Mouse (Mus musculus) A20 (cell line): Measurements from ENCODE around the gene Pidd1.
"Not testable (repeated sequence)": the region's sequence is repeated elsewhere in the genome, so short reads cannot be mapped to it uniquely, and the experiment has no call there.

Experiments used
- DNase-seq: peaks from one replicate; pipeline ENCODE4 v3.0.0-alpha.2; 2011; ENCODE audit warnings: low read depth, low spot score

The Pidd1 gene

GRCm38 (mm10) chr7:141458661-141459060, 14.8 kb upstream of the Pidd1 start:
- DNase-seq: no peak

DNA sequence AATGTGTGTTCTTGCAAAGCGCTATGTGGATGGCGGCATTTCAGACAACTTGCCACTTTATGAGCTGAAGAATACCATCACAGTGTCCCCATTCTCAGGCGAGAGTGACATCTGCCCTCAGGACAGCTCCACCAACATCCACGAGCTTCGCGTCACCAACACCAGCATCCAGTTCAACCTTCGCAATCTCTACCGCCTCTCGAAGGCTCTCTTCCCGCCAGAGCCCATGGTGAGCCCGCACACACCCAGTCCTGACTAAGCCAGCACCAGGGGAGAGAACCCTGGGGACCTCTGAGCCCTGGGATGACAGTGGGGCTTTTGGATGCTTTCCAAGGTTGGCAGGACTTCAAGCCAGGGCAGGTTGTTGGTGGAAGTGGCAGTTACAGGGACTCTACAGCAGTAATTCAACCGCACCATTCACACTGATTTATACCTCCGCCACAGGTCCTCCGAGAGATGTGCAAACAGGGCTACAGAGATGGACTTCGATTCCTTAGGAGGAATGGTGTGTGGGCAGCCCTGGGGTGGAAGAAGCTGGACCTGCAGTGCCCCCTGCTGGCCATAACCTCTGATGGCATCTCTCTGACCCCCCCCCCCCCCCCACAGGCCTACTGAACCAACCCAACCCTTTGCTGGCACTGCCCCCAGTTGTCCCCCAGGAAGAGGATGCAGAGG, 14.3 kb upstream of the Pidd1 start:
- DNase-seq: peak; percentile 60

GRCm38 (mm10) chr7:141457236-141457635, 13.4 kb upstream of the Pidd1 start:
- DNase-seq: no peak

GRCm38 (mm10) chr7:141456739-141457138, 12.9 kb upstream of the Pidd1 start:
- DNase-seq: no peak

DNA sequence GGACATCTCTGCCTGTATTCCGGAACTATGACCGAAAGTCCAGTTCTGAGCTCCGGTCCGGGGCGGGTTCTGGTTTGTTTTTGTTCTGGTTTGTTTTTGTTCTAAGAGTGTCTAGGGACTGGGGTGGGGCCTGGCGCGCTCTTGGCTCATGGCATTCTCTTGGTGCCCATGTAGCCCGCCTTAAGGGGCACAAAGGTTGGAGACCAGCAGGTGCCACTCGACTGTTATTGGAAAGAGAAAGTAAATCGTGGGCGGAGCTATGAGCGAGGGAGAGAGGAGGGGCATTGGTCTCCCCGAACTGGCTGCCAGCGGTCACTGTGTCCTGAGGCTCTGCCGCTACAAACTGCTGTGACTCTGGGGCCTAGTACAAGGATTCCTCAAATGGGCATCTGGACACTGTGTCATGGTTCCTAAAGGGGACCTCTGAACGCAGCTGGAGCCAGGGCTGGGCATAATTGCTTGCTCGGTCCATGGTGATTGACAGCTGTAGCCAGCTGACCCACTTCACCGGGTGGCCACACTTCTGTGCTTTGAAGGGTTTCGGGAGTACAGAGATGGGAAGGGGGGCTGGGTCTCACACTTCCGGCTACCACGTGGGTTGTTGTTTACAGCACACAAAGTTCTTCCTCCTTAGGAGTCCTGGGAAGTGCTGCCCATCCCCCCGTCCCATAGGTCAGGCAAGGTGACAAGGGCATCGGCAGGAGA, 11.9 kb upstream of the Pidd1 start:
- DNase-seq: peak; percentile 82

GRCm38 (mm10) chr7:141454967-141455551, 11.2 kb upstream of the Pidd1 start, which contains the start of gene Pnpla2:
Pnpla2 (plus strand) TSS chr7:141455198.
- peak; percentile 98 for DNase-seq

- DNase-seq: no peak
Observed at GRCm38 (mm10) chr7:141453636-141454035, 9.8 kb upstream of the Pidd1 start.

DNA sequence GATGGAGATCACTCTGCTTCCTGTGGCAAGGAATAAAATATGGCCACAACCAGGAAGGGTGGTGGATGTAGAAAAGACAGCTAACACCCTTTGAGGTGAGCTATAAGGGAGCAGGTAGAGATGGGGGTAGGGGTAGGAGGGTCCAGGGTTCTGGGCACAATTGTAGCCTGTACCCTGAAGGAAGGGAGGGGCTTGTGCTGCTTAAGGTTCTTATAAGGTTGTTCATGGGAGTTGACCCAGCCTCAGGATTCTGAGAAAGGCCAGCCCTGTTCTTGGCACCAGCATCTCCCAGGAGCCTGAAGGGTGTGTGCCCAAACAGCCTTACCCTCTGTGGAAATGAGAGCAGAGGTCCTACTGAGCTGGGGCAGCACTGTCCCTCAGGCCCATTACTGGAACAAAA, 8.1 kb upstream of the Pidd1 start:
- DNase-seq: no peak

DNA sequence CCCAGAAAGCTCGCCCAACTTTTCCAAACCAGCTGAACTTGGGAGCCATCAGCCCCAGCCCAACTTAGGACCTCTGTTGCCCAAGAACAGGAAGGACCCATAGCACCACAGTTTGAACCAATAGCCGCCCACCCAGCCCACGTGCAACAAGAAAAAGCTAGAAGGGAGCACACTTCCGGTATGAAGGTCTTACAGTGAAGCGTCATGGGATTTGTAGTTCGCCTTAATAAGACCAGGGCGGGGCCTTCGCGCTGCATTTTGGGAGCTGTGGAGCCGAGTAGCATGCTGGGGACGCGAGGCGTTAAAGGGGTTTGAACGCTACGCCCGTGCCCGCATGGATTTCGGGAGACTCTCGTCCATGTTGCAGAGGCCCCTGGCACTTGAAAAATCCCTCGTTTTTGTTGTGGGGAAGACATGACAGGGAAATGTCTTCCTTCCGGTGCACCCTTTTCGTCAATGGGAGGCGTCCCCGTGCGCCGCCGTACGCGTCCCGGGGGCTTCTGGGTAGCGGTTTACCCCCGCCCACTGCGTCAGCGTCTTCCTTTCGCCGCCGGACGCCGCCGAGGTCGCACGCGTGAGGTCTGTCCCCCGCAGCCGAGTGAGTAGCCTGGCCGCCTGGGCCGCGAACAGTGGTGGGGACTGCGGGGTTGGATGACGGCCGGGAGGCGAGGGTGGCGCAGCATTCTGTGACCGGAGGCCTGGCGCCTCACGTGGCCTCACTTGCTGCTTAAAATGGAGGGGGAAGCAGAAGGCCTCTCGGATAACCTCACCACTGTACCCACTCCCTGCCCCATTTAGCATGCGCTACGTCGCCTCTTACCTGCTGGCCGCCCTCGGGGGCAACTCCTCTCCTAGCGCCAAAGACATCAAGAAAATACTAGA, 3.5 kb upstream of the Pidd1 start, which contains the start of gene Rplp2:
TSS of gene Rplp2 (plus strand) at position 261 of the 882 bp plus-strand sequence.
- peak; percentile 98 for DNase-seq

DNA sequence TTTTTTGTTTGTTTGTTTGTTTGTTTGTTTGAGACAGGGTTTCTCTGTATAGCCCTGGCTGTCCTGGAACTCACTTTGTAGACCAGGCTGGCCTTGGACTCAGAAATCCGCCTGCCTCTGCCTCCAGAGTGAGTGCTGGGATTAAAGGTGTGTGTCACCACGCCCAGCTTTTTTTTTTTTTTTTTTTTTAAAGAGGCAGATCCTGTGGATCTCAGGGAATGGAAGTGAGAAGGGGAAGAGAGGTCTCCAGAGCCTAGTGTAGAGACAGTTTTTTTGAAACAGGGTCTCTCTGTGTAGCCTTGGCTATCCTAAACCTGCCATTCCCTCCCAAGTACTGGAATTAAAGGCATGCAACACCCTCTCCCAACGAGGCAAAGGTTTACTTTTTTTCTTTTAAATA, 2.5 kb upstream of the Pidd1 start:
- DNase-seq: not testable (repeated sequence)

DNA sequence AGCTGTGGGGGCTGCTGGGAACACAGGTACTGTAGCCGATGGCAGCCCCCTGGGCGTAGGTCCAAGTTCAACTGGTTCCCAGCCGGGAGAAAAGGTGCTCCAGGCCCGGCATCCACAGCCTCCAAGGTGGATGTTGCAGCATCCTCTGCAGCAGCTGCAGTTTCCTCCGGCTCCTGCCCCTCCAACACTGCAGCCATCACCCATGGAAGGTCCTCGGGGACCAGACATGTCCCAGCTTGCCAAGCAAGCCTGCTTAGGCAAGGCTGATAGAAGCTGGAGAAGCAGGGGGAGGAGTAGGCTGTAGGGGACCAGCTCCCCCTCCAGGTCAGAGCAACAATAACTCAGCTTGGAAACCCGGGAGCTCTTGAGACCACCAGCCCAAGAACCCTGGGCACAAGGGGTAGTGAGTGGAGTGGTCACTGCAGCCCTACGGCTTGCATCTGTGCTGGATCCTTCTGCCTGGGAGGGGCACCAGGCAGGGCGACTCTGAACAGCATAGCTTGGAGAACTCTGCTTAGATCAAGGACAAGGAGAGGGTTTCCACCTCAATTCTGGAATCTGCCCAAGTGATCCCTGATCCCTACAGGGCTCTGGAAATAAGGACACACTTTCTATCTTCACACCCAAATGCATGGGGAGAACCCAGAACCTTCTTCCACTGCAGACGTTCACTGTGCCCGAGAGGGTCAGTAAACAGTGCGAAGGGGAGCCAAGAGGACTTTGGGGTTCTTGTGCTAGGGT, 574 bp downstream of the Pidd1 start:
- DNase-seq: peak; percentile 77

- no peak for DNase-seq
Observed at GRCm38 (mm10) chr7:141442199-141442598, 1.6 kb downstream of the Pidd1 start.

DNA sequence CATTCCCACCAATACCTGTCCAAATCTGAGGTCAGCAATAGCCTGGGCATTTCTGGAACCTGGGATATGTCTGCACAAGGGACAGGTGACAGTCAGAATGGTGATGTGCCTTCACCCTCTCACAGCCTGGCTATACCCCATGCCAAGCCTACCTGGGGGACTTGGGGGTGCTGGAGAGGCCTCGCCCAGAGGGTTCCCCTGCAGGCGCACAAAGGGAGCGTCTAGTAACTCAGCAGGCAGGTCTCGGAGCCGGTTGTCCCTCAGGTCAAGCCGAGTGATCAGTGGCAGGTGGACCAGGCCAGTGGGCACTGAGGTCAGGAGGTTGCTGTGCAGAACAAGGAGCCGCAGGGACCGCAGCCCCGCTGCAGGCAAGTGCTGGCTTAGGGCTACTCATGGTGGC, 2.4 kb downstream of the Pidd1 start:
- DNase-seq: no peak

DNA sequence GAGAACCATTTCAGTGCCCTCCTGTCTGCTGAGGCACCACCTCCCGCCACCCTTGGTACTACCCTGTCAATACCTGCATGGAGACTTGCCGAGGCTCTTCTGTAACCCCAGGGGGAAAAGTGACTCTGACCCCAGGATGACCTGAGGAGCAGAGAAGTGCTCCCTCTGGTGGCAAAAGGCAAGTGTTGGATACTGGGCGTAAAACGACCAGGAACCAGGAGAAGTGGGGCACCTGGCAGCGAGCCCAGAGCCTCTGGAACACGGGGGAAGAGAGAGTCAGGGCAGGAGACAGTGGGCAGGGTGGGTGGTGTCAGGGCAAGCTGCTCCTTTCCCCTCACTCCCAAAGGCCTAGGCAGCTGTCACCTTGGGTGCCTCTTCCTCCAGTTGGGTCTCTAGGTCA, 3.2 kb downstream of the Pidd1 start:
- DNase-seq: peak; percentile 66

DNA sequence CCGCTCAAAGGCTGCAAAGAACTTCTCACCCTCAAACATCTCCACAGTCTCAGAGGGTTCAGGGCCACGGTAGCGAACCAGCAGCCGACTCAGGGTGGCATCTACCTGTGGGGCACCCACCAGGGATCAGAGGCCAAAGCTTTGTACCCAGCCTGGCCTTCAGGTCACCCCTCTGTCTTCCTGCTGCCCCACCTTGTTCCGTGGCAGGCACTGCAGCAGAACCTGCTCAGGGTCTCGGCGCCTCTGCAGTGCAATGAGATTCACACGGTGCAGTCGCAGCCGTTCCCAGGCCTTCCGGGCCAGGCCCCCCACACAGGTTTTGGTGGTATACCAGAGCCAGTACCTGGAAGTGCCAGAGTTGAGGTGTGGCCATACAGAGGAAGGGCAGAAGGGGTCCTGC, 4.0 kb downstream of the Pidd1 start:
- no peak for DNase-seq

DNA sequence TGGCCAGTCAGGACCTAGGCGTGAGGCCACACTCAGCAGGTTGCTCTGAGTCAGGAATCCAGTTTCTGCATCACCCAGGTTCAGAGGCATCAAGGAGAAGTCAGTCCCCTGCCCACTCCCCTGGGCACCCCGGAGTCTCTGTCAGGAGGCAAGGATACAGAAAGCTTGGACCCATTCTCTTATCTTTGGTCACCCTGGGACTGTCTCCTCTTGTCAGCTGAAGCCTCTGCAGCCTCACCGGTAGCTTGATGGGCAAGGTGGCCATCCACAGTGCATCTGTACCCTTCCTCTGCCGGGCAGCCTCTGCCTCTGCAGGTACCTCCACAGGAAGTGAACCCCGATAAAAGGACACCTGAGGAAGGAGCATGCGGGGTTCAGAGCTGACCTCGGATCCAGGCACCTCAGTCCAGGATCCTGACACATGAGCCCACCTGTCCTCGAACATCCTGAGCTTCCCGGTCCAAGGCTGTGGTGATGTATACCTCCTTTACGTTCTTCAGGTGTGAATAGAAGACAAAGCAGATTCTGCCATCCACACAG, 4.6 kb downstream of the Pidd1 start:
- no peak for DNase-seq

DNA sequence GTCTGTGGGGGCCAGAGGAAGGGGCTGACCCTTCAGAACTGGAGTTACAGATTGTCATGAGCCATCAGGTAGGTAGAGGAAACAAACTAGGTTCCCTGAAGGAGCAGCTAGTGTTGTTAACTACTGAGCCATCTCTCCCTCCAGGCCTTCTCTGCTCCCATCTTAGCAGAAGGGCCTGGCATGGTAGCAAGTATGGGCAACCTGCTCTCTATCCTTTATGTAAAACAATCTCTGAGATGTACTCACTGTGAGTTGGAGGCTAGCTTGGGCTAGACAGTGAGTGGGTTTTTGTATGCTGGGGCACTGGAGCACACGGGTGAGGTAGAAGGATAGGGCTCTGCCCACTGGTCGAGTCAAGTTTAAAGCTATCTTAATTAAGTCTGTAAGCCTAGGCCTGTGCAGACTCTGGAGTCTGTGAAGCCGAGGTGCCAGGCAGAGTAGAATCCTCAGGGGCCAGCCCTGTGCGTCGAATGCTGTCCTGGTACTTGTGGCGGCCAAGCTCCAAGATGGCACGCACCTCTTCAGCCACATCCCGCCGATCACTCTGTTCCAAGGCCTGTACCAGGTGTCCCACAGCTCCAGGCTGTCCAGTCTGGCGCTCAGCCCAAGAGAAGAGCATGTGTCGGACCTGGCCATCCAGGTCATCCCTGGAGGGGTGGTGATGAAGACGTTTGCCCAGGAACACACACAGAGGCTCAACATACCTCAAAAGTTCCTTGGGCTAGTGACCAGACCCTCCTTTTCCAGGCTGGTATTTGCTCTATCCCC, 5.4 kb downstream of the Pidd1 start:
- no peak for DNase-seq

DNA sequence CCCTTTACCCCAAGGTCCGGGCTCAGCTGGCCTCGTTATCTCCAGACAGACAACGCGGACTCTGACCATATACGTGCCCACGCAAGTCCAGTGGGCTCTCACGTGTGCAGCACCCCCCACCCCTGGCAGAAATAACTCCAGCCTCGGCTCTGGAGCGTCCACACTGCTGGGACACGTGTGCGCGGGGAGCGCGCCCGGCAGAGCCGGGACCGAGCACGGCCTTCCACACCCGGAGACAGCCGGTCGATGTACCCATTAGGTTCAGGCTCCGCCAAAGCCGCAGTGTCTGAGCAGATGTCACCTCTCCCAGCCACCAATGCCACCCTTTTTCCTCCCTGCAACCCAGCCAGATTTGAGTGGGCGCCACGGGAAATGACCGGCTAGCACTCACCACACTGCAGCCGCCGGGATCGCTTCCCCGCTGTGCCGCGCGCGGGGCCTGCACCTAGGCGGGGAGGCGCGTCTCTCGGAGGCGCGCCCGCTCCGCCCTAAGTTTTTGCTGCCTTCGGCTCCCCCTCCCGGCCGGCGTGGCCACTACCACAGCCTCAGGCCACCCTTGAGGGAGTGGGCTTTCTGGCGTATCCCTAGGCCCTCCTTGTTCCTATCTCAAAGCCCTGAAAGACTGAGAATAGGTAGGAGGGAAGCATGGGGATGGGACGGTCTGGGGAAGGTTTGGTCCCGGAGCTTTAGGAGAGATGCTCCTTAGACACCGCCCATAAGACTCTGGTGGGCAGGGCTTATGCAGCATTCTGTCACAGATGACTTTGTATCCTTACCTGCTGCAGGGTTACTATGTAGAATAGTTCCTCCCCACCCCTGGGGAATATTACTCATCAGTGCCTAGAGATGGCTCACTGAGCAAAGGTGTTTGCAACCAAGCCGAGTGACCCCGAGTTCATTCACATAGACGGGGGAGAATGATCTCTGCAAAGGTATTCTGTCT, 6.4 kb downstream of the Pidd1 start, which contains the start of gene Slc25a22:
TSS of gene Slc25a22 (minus strand) at position 715 of the 943 bp plus-strand sequence.
- peak; percentile 91 for DNase-seq

- peak; percentile 24 for DNase-seq
Observed at GRCm38 (mm10) chr7:141436523-141436892, 7.3 kb downstream of the Pidd1 start.
